Mouse (Mus musculus): Measurements from ENCODE around the gene Myh9.

GRCm38 (mm10) chr15:77784039-77784824 is 57.7 kb downstream of the Myh9 start:
- TF ChIP-seq CTCF (conservative IDR thresholded peaks at IDR 0.05; ENCODE audit: insufficient read depth, insufficient read length, low read depth, low read length) (no peak), POLR2A (IDR thresholded peaks at IDR 0.05; ENCODE audit: low read depth, low read length) (no peak)
